Mouse (Mus musculus): ENCODE measurements around the gene 2310022A10Rik. TPM values are rescaled to one million over a fixed set of nuclear protein-coding genes. Genes with fewer than 3 reads are reported as not detected.
"Not testable (repeated sequence)": the region's sequence is repeated elsewhere in the genome, so short reads cannot be mapped to it uniquely, and the experiment has no call there.

The 2310022A10Rik gene
- polyA plus RNA-seq, 1 experiment, result 6.6 TPM

DNA sequence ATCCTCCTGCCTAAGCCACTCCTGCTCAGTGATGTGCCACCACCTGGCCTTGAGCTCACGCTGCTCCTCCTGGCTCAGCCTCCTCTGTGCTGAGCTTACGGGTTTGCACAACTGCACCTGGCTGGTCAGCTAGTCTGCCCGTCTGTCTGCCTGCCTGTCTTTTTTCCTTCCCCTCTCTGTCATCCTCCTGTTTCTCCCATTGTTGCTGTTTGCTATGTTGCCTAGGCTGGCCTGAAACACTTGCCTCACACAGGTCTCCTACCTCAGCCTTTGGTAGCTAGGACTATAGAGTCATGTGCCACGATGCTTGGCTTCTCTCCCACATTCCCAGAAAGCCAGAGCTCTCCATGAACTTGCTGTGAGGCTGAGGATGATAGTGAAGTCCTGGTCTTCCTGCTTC is 59.9 kb downstream of the 2310022A10Rik start:
- H3K9me3 ChIP-seq (ENCODE audit: control insufficient read depth, low read length), result no peaks in the 10 kb centered on the region
- H3K27me3 ChIP-seq (ENCODE audit: control insufficient read depth), result no peaks in the 10 kb centered on the region
- peaks cover 17% of the 10 kb centered on the region for H3K4me1 ChIP-seq (ENCODE audit: control insufficient read depth)
- no peak overlapping the region for H3K4me3 ChIP-seq (replicated peaks)
- peaks cover 83% of the 10 kb centered on the region for H3K36me3 ChIP-seq (ENCODE audit: control insufficient read depth)
- TF ChIP-seq TAL1 (IDR thresholded peaks at IDR 0.05; ENCODE audit: low read length), result no peak
- no peak for TF ChIP-seq GATA1 (IDR thresholded peaks at IDR 0.05; ENCODE audit: low read length)

DNA sequence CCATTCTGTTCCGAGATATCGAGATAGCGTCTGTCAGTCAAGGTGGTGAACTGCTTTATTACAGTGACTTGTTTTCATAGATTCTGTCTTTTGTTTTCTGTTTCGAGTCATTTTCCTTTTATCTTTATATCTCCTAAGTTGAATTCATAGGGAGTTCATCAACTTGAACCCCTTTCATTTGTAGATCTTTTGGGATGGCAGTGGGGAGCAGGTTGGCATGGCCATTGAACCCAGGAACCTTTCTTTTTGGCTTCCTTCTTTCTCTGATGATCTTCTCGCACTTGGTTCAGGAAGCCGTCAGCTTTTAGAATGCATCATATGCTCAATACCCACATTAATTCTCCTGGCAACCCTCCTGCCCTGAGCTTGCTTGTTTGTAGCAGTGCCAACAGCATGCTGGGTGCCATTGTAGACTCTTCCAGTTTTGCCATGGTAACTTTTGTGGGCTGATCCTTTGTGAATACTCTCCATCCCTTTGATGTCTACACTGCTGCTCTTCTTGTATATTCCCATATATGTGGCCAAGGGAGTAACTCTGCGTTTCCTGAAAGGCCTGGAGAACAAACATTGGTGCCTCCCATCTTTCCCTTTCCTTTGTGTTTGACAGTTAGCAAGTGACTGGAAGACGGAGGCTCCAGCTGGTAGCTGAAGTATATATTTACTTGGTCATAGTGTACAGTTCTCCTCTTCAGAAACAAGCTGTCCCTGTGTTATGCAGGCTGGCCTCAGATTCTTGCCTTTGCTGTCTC is 60.9 kb downstream of the 2310022A10Rik start:
- TF ChIP-seq GATA1 (IDR thresholded peaks at IDR 0.05; ENCODE audit: low read length) (no peak), TAL1 (IDR thresholded peaks at IDR 0.05; ENCODE audit: low read length) (no peak)

GRCm38 (mm10) chr7:27621028-27621427 is 68.0 kb downstream of the 2310022A10Rik start:
- Histone ChIP-seq H3K36me3 (ENCODE audit: control insufficient read depth) (peaks cover 99% of the 10 kb centered on the region), H3K27me3 (ENCODE audit: control insufficient read depth) (no peaks in the 10 kb centered on the region), H3K9me3 (ENCODE audit: control insufficient read depth, low read length) (no peaks in the 10 kb centered on the region), H3K4me3 (replicated peaks) (no peak overlapping the region), H3K4me1 (ENCODE audit: control insufficient read depth) (no peaks in the 10 kb centered on the region)
- TF ChIP-seq TAL1 (IDR thresholded peaks at IDR 0.05; ENCODE audit: low read length) (no peak), GATA1 (IDR thresholded peaks at IDR 0.05; ENCODE audit: low read length) (no peak)

More for the DNA sequence above, 60.9 kb downstream of the 2310022A10Rik start:
- no peak overlapping the region for H3K4me3 ChIP-seq (replicated peaks)
- no peaks in the 10 kb centered on the region for H3K9me3 ChIP-seq (ENCODE audit: control insufficient read depth, low read length)
- H3K27me3 ChIP-seq (ENCODE audit: control insufficient read depth), result no peaks in the 10 kb centered on the region
- peaks cover 10% of the 10 kb centered on the region for H3K4me1 ChIP-seq (ENCODE audit: control insufficient read depth)
- peaks cover 83% of the 10 kb centered on the region for H3K36me3 ChIP-seq (ENCODE audit: control insufficient read depth)

- H3K27me3 ChIP-seq (ENCODE audit: control insufficient read depth), result no peaks in the 10 kb centered on the region
- TF ChIP-seq GATA1 (IDR thresholded peaks at IDR 0.05; ENCODE audit: low read length) (no peak), TAL1 (IDR thresholded peaks at IDR 0.05; ENCODE audit: low read length) (no peak)
- no peak overlapping the region for H3K4me3 ChIP-seq (replicated peaks)
- peaks cover 99% of the 10 kb centered on the region for H3K36me3 ChIP-seq (ENCODE audit: control insufficient read depth)
- no peaks in the 10 kb centered on the region for H3K9me3 ChIP-seq (ENCODE audit: control insufficient read depth, low read length)
- H3K4me1 ChIP-seq (ENCODE audit: control insufficient read depth), result no peaks in the 10 kb centered on the region
These were observed 69.2 kb downstream of the 2310022A10Rik start for GRCm38 (mm10) chr7:27622234-27622633.

GRCm38 (mm10) chr7:27624967-27625366 is 71.9 kb downstream of the 2310022A10Rik start:
- H3K4me3 ChIP-seq (replicated peaks), result no peak overlapping the region
- H3K27me3 ChIP-seq (ENCODE audit: control insufficient read depth), result no peaks in the 10 kb centered on the region
- no peak for TF ChIP-seq GATA1 (IDR thresholded peaks at IDR 0.05; ENCODE audit: low read length)
- no peak for TF ChIP-seq TAL1 (IDR thresholded peaks at IDR 0.05; ENCODE audit: low read length)
- H3K9me3 ChIP-seq (ENCODE audit: control insufficient read depth, low read length), result no peaks in the 10 kb centered on the region
- peaks cover 99% of the 10 kb centered on the region for H3K36me3 ChIP-seq (ENCODE audit: control insufficient read depth)
- H3K4me1 ChIP-seq (ENCODE audit: control insufficient read depth), result no peaks in the 10 kb centered on the region

DNA sequence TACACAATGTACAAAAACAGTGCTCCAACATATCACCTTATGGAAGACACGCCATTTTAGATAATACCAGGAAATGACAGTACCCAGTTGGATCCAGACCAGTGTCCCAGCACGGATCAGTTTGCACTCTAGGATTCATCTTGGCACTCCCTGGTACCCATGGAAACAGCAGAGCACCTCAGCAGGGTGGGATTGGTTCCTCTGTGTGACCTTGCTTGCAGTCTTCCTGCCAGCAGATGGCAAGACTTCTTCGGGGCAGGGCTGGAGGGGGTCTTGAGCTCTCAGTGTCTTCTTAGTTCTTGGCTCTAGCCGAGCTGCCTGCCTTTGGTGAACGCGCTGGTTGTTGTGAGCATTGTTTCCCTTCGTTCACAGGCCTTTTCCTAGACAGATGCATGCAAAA is 74.7 kb downstream of the 2310022A10Rik start:
- TF ChIP-seq GATA1 (IDR thresholded peaks at IDR 0.05; ENCODE audit: low read length) (no peak), TAL1 (IDR thresholded peaks at IDR 0.05; ENCODE audit: low read length) (no peak)
- Histone ChIP-seq H3K36me3 (ENCODE audit: control insufficient read depth) (peaks cover 94% of the 10 kb centered on the region), H3K4me3 (replicated peaks) (no peak overlapping the region), H3K27me3 (ENCODE audit: control insufficient read depth) (no peaks in the 10 kb centered on the region), H3K9me3 (ENCODE audit: control insufficient read depth, low read length) (no peaks in the 10 kb centered on the region), H3K4me1 (ENCODE audit: control insufficient read depth) (no peaks in the 10 kb centered on the region)

DNA sequence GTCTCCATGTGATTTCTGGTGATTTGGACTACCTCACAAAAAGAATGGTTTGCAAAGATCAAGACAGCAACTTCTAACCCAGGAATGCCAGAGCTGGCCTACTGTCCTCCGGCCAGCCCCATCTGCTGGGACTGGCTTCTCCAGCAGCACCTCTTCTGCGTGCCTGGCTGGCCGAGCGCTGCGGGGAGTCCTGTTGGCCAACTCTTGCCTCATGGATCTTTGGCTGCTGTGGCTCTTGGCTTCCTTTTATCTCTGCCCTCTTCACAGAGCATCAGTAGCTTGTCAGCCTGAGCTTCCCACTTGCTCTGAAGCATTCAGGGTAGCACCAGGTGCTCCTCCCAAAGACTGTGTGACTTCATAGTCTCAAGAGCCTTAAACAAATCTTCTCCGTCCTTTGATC is 75.2 kb downstream of the 2310022A10Rik start:
- Histone ChIP-seq H3K4me3 (replicated peaks) (no peak overlapping the region), H3K36me3 (ENCODE audit: control insufficient read depth) (peaks cover 95% of the 10 kb centered on the region), H3K9me3 (ENCODE audit: control insufficient read depth, low read length) (no peaks in the 10 kb centered on the region), H3K27me3 (ENCODE audit: control insufficient read depth) (no peaks in the 10 kb centered on the region), H3K4me1 (ENCODE audit: control insufficient read depth) (no peaks in the 10 kb centered on the region)
- TF ChIP-seq GATA1 (IDR thresholded peaks at IDR 0.05; ENCODE audit: low read length), result no peak
- TF ChIP-seq TAL1 (IDR thresholded peaks at IDR 0.05; ENCODE audit: low read length), result no peak

- H3K9me3 ChIP-seq (ENCODE audit: control insufficient read depth, low read length); H3K27me3 ChIP-seq (ENCODE audit: control insufficient read depth); H3K4me1 ChIP-seq (ENCODE audit: control insufficient read depth); H3K4me3 ChIP-seq (replicated peaks): not testable (repeated sequence)
- peaks cover 94% of the 10 kb centered on the region for H3K36me3 ChIP-seq (ENCODE audit: control insufficient read depth)
These were observed 75.8 kb downstream of the 2310022A10Rik start for GRCm38 (mm10) chr7:27628816-27629215.

GRCm38 (mm10) chr7:27631439-27631838 is 78.4 kb downstream of the 2310022A10Rik start:
- Histone ChIP-seq H3K36me3 (ENCODE audit: control insufficient read depth) (peaks cover 91% of the 10 kb centered on the region), H3K9me3 (ENCODE audit: control insufficient read depth, low read length) (no peaks in the 10 kb centered on the region)
- no peak for TF ChIP-seq TAL1 (IDR thresholded peaks at IDR 0.05; ENCODE audit: low read length)
- no peak for TF ChIP-seq GATA1 (IDR thresholded peaks at IDR 0.05; ENCODE audit: low read length)

More at GRCm38 (mm10) chr7:27631439-27631838, 78.4 kb downstream of the 2310022A10Rik start:
- H3K4me3 ChIP-seq (replicated peaks), result no peak overlapping the region
- no peaks in the 10 kb centered on the region for H3K27me3 ChIP-seq (ENCODE audit: control insufficient read depth)
- no peaks in the 10 kb centered on the region for H3K4me1 ChIP-seq (ENCODE audit: control insufficient read depth)

Other genes with a start within 250 kb of the 2310022A10Rik start
- 0.01 and 0.03 TPM in 2 replicates for gene Ltbp4, start 215.5 kb upstream of the 2310022A10Rik start, polyA plus RNA-seq (2012)
- 13.0 and 15.9 TPM in 2 replicates for gene Shkbp1, start 197.2 kb upstream of the 2310022A10Rik start, polyA plus RNA-seq (2012)
- gene Gm20479, start 195.8 kb upstream of the 2310022A10Rik start, polyA plus RNA-seq (2012), result not detected in 2 replicates
- gene Sptbn4, start 105.5 kb upstream of the 2310022A10Rik start, polyA plus RNA-seq (2012), result 0.01 and 0.02 TPM in 2 replicates
- gene Blvrb, start 105.3 kb upstream of the 2310022A10Rik start, polyA plus RNA-seq (2012), result 842 and 917 TPM in 2 replicates
- gene Sertad3, start 79.5 kb upstream of the 2310022A10Rik start, polyA plus RNA-seq (2012), result 9.6 and 9.9 TPM in 2 replicates
- gene Sertad1, start 66.3 kb upstream of the 2310022A10Rik start, polyA plus RNA-seq (2012), result 17.9 and 18.5 TPM in 2 replicates
- 0.41 TPM in 2 replicates for gene Prx, start 53.9 kb upstream of the 2310022A10Rik start, polyA plus RNA-seq (2012)
- gene Hipk4, start 30.0 kb upstream of the 2310022A10Rik start, polyA plus RNA-seq (2012), result 0.27 and 0.38 TPM in 2 replicates
- 19.1 and 24.1 TPM in 2 replicates for gene Pld3, start within 50 bp of the 2310022A10Rik start, polyA plus RNA-seq (2012)
- 4.8 and 5.3 TPM in 2 replicates for gene Akt2, start 38.3 kb downstream of the 2310022A10Rik start, polyA plus RNA-seq (2012)
- gene Ttc9b, start 100.7 kb downstream of the 2310022A10Rik start, polyA plus RNA-seq (2012), result not detected in 2 replicates
- gene Map3k10, start 121.4 kb downstream of the 2310022A10Rik start, polyA plus RNA-seq (2012), result 1.8 and 2.0 TPM in 2 replicates
- not detected in 2 replicates for gene Zfp607b, start 136.1 kb downstream of the 2310022A10Rik start, polyA plus RNA-seq (2012)
- 0.01 TPM in 2 replicates for gene Zfp60, start 178.2 kb downstream of the 2310022A10Rik start, polyA plus RNA-seq (2012)